Mouse (Mus musculus) intestine, embryonic 14.5 days (tissue): ENCODE data around the gene Crygs. TPM values are rescaled to one million over a fixed set of nuclear protein-coding genes. Genes with fewer than 3 reads are reported as not detected.
A peak's percentile ranks its signal among the peaks of the same experiment; 100 is the strongest.
"Not testable (repeated sequence)": the region's sequence is repeated elsewhere in the genome, so short reads cannot be mapped to it uniquely, and the experiment has no call there.

Experiments used
- ATAC-seq: fragments of 200-750 bp; cut with Nextera tagmentation; replicated peaks from 2 replicates; pipeline ENCODE4 v1.8.0; 2017; ENCODE audit warnings: low read depth, moderate number of reproducible peaks, moderate TSS enrichment, moderate library complexity; ENCODE audit not compliant: low FRiP score, low TSS enrichment
- DNase-seq: peaks from one replicate; pipeline ENCODE4 v3.0.0-alpha.2; 2018; ENCODE audit warnings: low spot score
- H3K27ac ChIP-seq: fragments of 300-500 bp; sonication (generic); 2 replicates; pipeline ENCODE4 v1.5.1; 2014; ENCODE audit warnings: low read depth, mild to moderate bottlenecking, control low read depth
- H3K27me3 ChIP-seq: fragments of 300-500 bp; sonication (generic); replicated peaks from 2 replicates; pipeline ENCODE4 v1.6.1; 2014; ENCODE audit warnings: low read length, control low read depth; ENCODE audit not compliant: control insufficient read depth, insufficient read depth
- H3K36me3 ChIP-seq: fragments of 300-500 bp; sonication (generic); 2 replicates; pipeline ENCODE4 v1.6.1; 2014; ENCODE audit warnings: low read length, control low read depth; ENCODE audit not compliant: control insufficient read depth, insufficient read depth
- H3K4me1 ChIP-seq: fragments of 300-500 bp; sonication (generic); replicated peaks from 2 replicates; pipeline ENCODE4 v1.6.1; 2014; ENCODE audit warnings: low read length, control low read depth, mixed read lengths; ENCODE audit not compliant: control insufficient read depth, insufficient read depth
- H3K4me2 ChIP-seq: fragments of 300-500 bp; sonication (generic); 2 replicates; pipeline ENCODE4 v1.6.1; 2014; ENCODE audit warnings: low read length
- H3K4me3 ChIP-seq: fragments of 300-500 bp; sonication (generic); 2 replicates; pipeline ENCODE4 v1.5.1; 2014; ENCODE audit warnings: low read depth, low read length, control low read depth, mixed read lengths
- H3K9ac ChIP-seq: fragments of 300-500 bp; sonication (generic); 2 replicates; pipeline ENCODE4 v1.6.1; 2014; ENCODE audit warnings: mild to moderate bottlenecking, low read length
- H3K9me3 ChIP-seq: fragments of 300-500 bp; sonication (generic); 2 replicates; pipeline ENCODE4 v1.6.1; 2016; ENCODE audit warnings: low read length, control low read depth; ENCODE audit not compliant: control insufficient read depth
- WGBS: fragments of 180-500 bp; shearing (Covaris S2); extraction: QIAGEN DNeasy Blood & Tissue Kit; methylation state at CpG from one replicate; pipeline ENCODE4 v1.1.7; 2014; 5-methylcytosine and 5-hydroxymethylcytosine counted together
- polyA plus RNA-seq: library from polyadenylated mRNA; unstranded; fragments of >200 nt; fragmentation: Nextera tagmentation; extraction: Ambion mirVana; gene quantifications from 2 replicates; pipeline ENCODE4 v1.2.1, GENCODE M21; 2014

The Crygs gene
- polyA plus RNA-seq, 1 experiment from 2014 or later: not detected

DNA sequence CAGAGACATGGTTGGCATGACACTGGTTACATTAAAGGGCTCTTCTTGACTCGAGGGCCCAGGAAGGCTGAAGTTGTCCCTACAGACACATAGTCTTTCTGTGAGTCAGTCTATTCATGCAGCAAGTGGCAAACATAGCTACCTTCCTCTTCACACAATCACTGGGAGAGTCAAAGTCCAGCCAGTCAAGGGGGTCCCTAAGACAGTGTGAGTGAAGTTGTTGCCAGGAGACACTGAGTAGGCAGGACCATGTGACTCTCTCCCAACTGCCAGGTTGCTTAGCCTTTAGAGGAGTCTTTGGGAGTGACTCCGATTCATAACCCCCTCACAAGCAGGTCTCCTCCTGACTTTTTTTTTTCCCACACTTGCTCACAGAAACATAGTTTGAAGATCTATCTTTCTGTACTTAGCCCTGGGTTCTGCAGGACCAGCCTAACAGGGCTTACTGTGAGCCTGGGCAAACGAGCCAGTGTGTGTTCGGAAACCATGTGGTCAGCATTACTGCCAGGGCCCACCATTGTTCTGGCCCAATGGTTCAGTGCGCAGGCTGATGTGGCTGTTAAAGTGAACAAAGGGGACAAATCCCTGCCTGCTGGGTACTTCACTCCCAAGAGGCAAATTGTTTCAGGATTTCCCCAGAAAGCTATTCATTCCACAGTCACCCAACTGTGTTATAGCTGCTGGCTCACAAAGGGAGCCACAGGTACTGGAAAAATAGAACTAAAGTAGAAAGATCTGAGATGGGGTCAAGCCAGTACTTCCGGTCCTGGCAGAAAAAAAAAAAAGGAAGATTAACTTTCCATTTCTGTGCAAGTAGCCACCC, 11.1 kb downstream of the Crygs start:
- WGBS: 77% methylated on average over 6 of the region's 6 CpGs
- H3K4me1 ChIP-seq: no peaks in the 10 kb centered on the region
- H3K36me3 ChIP-seq: no peaks in the 10 kb centered on the region
- no peak overlapping the region for H3K4me3 ChIP-seq
- no peak overlapping the region for H3K4me2 ChIP-seq
- no peaks in the 10 kb centered on the region for H3K9me3 ChIP-seq
- no peaks in the 10 kb centered on the region for H3K27me3 ChIP-seq
- ATAC-seq (no peak), DNase-seq (no peak)
- H3K9ac ChIP-seq: no peak overlapping the region
- no peak overlapping the region for H3K27ac ChIP-seq

DNA sequence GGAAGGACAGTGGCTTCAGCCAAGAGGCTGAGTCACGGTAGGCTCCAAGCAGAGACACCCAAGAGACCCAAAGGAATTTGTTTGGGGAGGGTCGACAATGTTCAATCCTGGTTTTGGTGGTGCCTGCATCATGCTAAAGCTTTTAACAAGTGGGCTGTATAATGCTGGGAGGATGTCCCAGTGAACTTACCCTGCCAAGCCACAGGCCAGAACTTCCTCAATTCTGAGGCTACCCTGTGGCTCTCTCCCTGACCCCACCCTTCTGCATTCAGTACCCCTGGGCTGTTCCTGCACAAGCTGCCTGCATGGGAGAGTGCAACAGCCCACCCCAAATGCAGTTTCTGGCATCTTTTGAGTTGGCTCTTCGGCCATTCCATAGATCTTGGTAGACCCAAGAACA, 12.9 kb downstream of the Crygs start:
- DNase-seq (no peak), ATAC-seq (no peak)
- Histone ChIP-seq H3K4me3 (no peak overlapping the region), H3K4me1 (no peaks in the 10 kb centered on the region), H3K27me3 (no peaks in the 10 kb centered on the region), H3K4me2 (no peak overlapping the region), H3K36me3 (no peaks in the 10 kb centered on the region), H3K27ac (no peak overlapping the region), H3K9ac (no peak overlapping the region), H3K9me3 (no peaks in the 10 kb centered on the region)
- 77% methylated on average over 3 of the region's 3 CpGs for WGBS

DNA sequence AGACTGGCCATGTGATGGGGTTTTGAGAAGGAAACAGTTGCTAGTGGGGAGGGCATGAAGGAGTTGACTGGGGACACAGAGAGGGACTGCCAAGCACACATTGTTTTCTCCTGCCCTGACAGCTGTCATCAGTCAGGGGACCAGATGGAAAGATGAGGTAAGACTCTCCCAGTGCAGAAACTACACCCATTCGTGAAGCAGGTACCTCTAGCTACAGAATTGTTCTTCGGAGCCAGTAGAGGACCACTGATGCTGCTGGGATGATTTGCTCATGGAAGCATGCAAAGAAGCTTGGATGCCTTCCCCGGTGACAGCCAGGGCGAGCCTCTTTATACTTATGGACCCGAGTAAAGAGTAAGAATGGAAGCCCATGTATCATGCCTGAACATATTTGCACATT, 13.9 kb downstream of the Crygs start:
- H3K9me3 ChIP-seq: no peaks in the 10 kb centered on the region
- ATAC-seq: no peak
- no peaks in the 10 kb centered on the region for H3K36me3 ChIP-seq
- no peak for DNase-seq
- no peaks in the 10 kb centered on the region for H3K27me3 ChIP-seq
- no peak overlapping the region for H3K4me2 ChIP-seq
- H3K4me1 ChIP-seq: no peaks in the 10 kb centered on the region
- no peak overlapping the region for H3K9ac ChIP-seq
- 81% methylated on average over 5 of the region's 5 CpGs for WGBS
- no peak overlapping the region for H3K27ac ChIP-seq
- no peak overlapping the region for H3K4me3 ChIP-seq

DNA sequence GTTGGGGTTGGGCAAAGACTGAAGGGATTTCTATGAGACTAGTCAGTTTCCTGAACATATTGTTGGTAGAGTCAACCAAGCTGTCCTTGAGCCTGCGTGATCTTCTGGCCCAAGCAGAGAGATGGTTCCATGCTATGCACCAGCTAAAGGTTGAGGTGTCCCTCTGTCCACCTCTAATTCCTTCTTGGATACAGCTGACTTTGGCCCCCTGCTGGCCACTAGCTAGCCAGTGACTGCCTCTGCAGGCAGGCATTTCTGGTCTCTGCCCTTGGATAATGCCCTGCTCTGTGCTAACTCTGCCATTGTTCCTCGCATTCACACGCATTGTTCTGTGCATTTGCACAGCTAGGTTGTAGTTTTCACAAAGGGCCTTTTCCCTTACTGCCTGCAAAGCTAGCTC, 15.9 kb downstream of the Crygs start:
- H3K27ac ChIP-seq: no peak overlapping the region
- H3K9me3 ChIP-seq: no peaks in the 10 kb centered on the region
- H3K36me3 ChIP-seq: no peaks in the 10 kb centered on the region
- no peak overlapping the region for H3K4me2 ChIP-seq
- no peak overlapping the region for H3K9ac ChIP-seq
- no peaks in the 10 kb centered on the region for H3K27me3 ChIP-seq
- no peak for DNase-seq
- H3K4me3 ChIP-seq: no peak overlapping the region
- ATAC-seq: no peak
- no peaks in the 10 kb centered on the region for H3K4me1 ChIP-seq
- 83% methylated on average over 3 of the region's 3 CpGs for WGBS

DNA sequence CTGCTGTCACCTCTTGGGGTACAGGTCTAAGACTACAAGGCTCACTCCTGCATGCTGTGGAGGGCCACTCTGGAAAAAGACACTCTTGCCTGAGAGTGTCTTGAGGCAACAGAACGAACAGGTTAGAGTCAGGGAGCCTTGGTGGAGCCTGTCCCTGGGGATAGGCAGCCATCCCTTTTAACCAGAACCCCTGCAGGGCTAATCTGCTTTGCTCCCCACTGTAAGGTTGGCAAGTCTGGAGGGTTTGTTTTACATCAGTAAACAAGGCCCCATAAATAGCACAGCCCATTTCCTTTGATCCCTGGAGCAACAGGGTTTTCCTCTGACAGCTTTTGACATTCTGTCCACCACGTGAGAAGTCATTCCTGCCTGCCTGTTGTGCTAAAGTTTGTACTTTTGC, 20.1 kb downstream of the Crygs start:
- no peak for ATAC-seq
- no peaks in the 10 kb centered on the region for H3K9me3 ChIP-seq
- no peak overlapping the region for H3K4me2 ChIP-seq
- no peak overlapping the region for H3K27ac ChIP-seq
- H3K36me3 ChIP-seq: no peaks in the 10 kb centered on the region
- no peak overlapping the region for H3K4me3 ChIP-seq
- WGBS: 20% methylated on average over 2 of the region's 2 CpGs
- no peaks in the 10 kb centered on the region for H3K4me1 ChIP-seq
- DNase-seq: no peak
- H3K27me3 ChIP-seq: no peaks in the 10 kb centered on the region
- no peak overlapping the region for H3K9ac ChIP-seq

DNA sequence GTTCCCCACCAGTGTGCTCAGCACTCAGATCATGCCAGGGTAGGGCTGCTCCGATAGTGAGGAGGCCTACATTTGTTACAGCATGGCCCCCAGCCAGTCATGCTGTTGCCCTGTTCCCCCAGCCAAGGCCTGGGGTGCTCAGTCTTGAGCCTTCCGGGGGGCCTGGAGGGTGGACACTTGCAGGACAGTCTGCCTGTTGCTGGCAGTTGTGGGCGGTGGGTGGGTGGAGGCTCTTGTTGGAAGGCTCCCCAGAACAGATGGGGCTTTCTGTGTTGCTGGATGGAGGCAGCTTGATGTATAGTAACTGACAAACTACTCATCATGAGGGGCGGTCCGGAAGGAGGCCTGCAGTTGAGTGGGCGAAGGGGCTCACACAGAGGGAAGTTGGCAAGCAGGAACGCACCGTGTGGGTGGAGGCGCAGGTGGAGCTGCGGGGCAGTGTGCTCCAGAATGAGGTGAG, 21.4 kb downstream of the Crygs start:
- Histone ChIP-seq H3K36me3 (no peaks in the 10 kb centered on the region), H3K27me3 (no peaks in the 10 kb centered on the region), H3K4me1 (no peaks in the 10 kb centered on the region), H3K9me3 (no peaks in the 10 kb centered on the region), H3K4me3 (no peak overlapping the region), H3K4me2 (no peak overlapping the region), H3K9ac (no peak overlapping the region), H3K27ac (no peak overlapping the region)
- 31% methylated on average over 10 of the region's 10 CpGs for WGBS
- ATAC-seq: 0 out of 2 replicates have a peak, but pooled peaks have one; percentile 15
- DNase-seq: no peak

DNA sequence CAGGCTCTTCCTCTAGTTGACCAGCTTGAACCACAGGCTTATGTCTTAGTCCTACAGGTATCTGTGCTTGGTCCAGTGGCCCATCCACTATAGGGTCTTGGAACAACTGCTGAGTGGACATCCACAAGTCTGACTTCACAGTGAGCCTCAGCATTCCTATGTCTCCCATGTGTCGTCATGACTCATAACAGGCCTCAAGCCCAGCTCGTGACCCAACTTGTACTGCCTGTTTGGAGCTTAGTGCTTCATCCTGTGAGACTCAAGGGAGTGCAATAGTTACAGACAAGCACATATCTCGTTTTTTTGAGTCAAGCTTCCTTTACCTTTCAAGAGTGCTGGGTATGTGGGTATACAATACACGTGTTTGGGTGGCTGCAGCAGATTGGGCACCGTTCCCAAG, 28.7 kb downstream of the Crygs start:
- H3K9ac ChIP-seq: no peak overlapping the region
- H3K27me3 ChIP-seq: no peaks in the 10 kb centered on the region
- H3K4me2 ChIP-seq: no peak overlapping the region
- H3K36me3 ChIP-seq: no peaks in the 10 kb centered on the region
- no peak overlapping the region for H3K27ac ChIP-seq
- no peak for ATAC-seq
- H3K4me3 ChIP-seq: no peak overlapping the region
- DNase-seq: no peak
- no peaks in the 10 kb centered on the region for H3K4me1 ChIP-seq
- WGBS: 79% methylated on average over 5 of the region's 5 CpGs
- no peaks in the 10 kb centered on the region for H3K9me3 ChIP-seq

DNA sequence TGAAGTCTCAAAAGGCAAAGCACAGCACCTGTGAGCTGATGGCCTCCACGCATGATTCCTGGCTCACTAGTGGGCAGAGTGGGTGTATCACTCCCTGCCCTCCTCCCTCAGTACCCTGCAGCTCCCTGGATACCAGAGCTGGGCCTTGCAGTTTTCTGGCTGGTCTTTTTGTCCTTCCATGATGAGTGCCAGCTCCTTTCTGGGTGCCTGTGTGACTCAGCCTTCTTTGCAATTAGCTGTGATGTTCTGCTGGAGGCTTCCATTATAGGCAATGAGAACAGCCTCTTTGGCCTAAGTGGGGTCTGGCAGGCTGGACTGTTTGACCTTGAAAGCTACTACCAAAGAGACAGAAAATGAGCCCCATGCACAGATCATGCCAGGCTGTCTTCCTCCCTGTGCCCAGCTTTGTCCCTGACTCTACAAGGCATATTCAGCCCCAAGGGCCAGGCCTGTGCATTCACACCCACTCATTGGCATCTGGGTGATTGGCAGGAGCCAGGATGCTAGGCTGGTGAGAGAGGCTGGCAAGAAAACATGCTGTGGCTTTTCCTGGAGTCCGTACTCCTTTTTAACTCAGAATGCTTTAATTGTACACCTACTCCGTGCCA, 32.0 kb downstream of the Crygs start:
- WGBS: 86% methylated on average over 3 of the region's 3 CpGs

DNA sequence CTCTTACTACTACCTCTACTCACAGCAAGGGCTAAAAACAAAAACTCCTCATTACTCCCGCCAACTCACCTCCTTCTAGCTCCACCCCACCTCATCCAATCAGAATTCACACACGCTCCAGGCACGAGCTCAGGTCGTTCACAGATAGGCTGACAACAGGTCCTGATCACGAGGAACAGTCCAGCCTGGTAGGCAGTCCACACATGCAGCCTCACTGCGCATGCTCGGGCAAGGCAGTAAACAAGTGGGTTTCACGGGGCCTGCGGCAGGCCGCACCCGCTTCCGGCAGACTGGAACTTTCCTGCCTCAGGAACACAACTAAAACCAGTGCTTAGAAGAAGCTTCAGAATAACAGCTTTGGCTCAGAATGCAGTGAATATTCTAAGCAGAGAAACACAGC, 33.1 kb downstream of the Crygs start:
- 89% methylated on average over 12 of the region's 12 CpGs for WGBS

More for the DNA sequence above, 32.0 kb downstream of the Crygs start:
- DNase-seq (no peak), ATAC-seq (no peak)
- Histone ChIP-seq H3K27me3 (no peaks in the 10 kb centered on the region), H3K9ac (no peak overlapping the region), H3K36me3 (no peaks in the 10 kb centered on the region), H3K9me3 (no peaks in the 10 kb centered on the region), H3K4me3 (no peak overlapping the region), H3K27ac (no peak overlapping the region), H3K4me2 (no peak overlapping the region), H3K4me1 (no peaks in the 10 kb centered on the region)

More for the DNA sequence above, 33.1 kb downstream of the Crygs start:
- not testable (repeated sequence) for H3K27me3 ChIP-seq, H3K4me3 ChIP-seq, H3K4me1 ChIP-seq, H3K9ac ChIP-seq, ATAC-seq, H3K9me3 ChIP-seq, H3K27ac ChIP-seq, H3K36me3 ChIP-seq, DNase-seq, H3K4me2 ChIP-seq
